ENCODE assay signal across 8 mouse cellular contexts in the genomic region with DNA sequence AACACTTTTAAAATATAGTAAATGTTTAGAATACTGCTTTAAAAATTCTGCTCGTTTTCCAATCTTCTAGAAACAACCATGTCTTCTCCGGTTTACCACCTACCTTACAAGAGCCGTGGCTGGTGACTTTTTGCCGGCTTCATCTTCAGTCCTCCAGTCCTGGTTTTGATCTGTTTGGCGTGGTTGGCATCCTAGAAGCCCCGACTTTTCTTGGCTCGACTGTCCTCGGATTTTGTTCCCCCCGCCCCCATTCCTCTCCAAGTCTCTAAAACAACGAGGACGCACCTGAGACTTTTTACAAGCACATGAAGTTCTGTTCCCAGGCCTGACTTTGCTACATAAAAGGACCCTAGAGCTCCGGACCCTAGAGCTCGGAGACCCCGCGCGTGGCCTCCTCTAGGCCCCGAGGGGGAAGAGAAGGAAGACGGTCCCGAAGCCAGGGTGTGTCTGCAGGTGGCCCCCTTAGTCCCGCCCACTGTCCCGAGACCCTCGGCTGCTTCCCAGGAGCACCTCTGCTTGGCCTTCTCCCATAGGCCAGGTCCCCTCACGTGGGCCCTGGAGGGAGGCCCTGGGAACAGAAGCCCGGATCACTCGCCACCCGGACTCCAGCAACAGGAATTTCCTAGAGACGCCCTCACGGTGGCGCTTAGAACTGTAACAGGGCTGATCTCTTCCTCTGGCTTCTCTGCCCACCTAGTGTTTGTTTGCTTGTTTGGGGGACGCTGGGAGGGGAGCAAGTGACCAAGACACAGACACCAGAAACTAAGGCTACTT.
DNase-seq lines count a peak whose midpoint lies in the region; ATAC-seq and TF ChIP-seq lines count a peak whose summit lies in the region.

No protein-coding gene starts in this region.

- TF ChIP-seq CTCF in heart, adult 2 months (IDR thresholded peaks at IDR 0.05), result peak; percentile 65
- peak; percentile 33 for TF ChIP-seq CTCF in kidney, adult 2 months (conservative IDR thresholded peaks at IDR 0.05; ENCODE audit: insufficient read depth, insufficient read length, low read depth, low read length)

- H3K4me2 ChIP-seq in embryonic facial prominence, embryonic 13.5 days, result peak overlapping the region; percentile 58
- peak overlapping the region; percentile 54 for H3K4me2 ChIP-seq in limb, embryonic 12.5 days
- peak overlapping the region; percentile 58 for H3K4me2 ChIP-seq in midbrain, embryonic 13.5 days (replicated peaks)

- ATAC-seq in embryonic facial prominence, embryonic 13.5 days (ENCODE audit: insufficient number of reproducible peaks, insufficient read depth, low FRiP score, low TSS enrichment, low read depth), result peak; percentile 97
- peak; percentile 95 for ATAC-seq in limb, embryonic 12.5 days (ENCODE audit: insufficient number of reproducible peaks, insufficient read depth, low FRiP score, low TSS enrichment, low read depth)
- ATAC-seq in midbrain, embryonic 13.5 days, result peak; percentile 99

- TF ChIP-seq POLR2A in heart, adult 2 months (IDR thresholded peaks at IDR 0.05; ENCODE audit: insufficient read depth, low read depth, low read length), result peak; percentile 66
- no peak for TF ChIP-seq POLR2A in kidney, adult 2 months (IDR thresholded peaks at IDR 0.05; ENCODE audit: low read depth, low read length)

- H3K27me3 ChIP-seq in embryonic facial prominence, embryonic 13.5 days, result no peaks in the 10 kb centered on the region; the same call in 1 of the 2 replicates
- H3K27me3 ChIP-seq in heart, adult 2 months (ENCODE audit: control insufficient read depth, insufficient read depth, low read length), result no peaks in the 10 kb centered on the region
- no peaks in the 10 kb centered on the region; the same call in 1 of the 2 replicates for H3K27me3 ChIP-seq in kidney, adult 2 months (replicated peaks; ENCODE audit: control insufficient read depth, insufficient read depth, low read length)
- no peaks in the 10 kb centered on the region; the same call in 1 of the 2 replicates for H3K27me3 ChIP-seq in limb, embryonic 12.5 days
- H3K27me3 ChIP-seq in midbrain, embryonic 13.5 days, result no peaks in the 10 kb centered on the region

- no peaks in the 10 kb centered on the region for H3K79me2 ChIP-seq in heart, adult 2 months (replicated peaks; ENCODE audit: control insufficient read depth, insufficient read depth, low read length)

- no peaks in the 10 kb centered on the region for H3K9me3 ChIP-seq in embryonic facial prominence, embryonic 13.5 days
- no peaks in the 10 kb centered on the region for H3K9me3 ChIP-seq in limb, embryonic 12.5 days
- no peaks in the 10 kb centered on the region for H3K9me3 ChIP-seq in midbrain, embryonic 13.5 days

- intact Hi-C loops in heart, adult 2 months (cut with DNase I), result loop anchor here (2.0 kb wide), 1 partner anchor 384 kb away; a partner anchor contains a TSS

- 19% methylated on average over 30 of the region's 30 CpGs for WGBS in embryonic facial prominence, embryonic 13.5 days
- WGBS in heart, adult 2 months, result 15% methylated on average over 30 of the region's 30 CpGs
- WGBS in kidney, adult 2 months, result under 1% methylated on average over 29 of the region's 30 CpGs
- WGBS in limb, embryonic 12.5 days, result 17% methylated on average over 29 of the region's 30 CpGs
- WGBS in midbrain, embryonic 13.5 days, result 22% methylated on average over 30 of the region's 30 CpGs

- peak overlapping the region; percentile 64 for H3K9ac ChIP-seq in embryonic facial prominence, embryonic 13.5 days
- peak overlapping the region; percentile 69 for H3K9ac ChIP-seq in heart, adult 2 months (ENCODE audit: low read depth, low read length)
- peak overlapping the region; percentile 48 for H3K9ac ChIP-seq in limb, embryonic 12.5 days (replicated peaks)
- peak overlapping the region; percentile 48 for H3K9ac ChIP-seq in midbrain, embryonic 13.5 days (replicated peaks)

- no peaks in the 10 kb centered on the region for H3K4me1 ChIP-seq in embryonic facial prominence, embryonic 13.5 days
- H3K4me1 ChIP-seq in heart, adult 2 months (ENCODE audit: control insufficient read depth, insufficient read depth, low read length), result no peaks in the 10 kb centered on the region; the same call in none of the 2 replicates
- no peaks in the 10 kb centered on the region; the same call in 1 of the 2 replicates for H3K4me1 ChIP-seq in kidney, adult 2 months (ENCODE audit: control insufficient read depth, insufficient read depth, low read length)
- H3K4me1 ChIP-seq in limb, embryonic 12.5 days (replicated peaks), result 0 out of 2 replicates have a peak, but pooled peaks cover 4% of the 10 kb centered on the region
- no peaks in the 10 kb centered on the region for H3K4me1 ChIP-seq in midbrain, embryonic 13.5 days (replicated peaks)

- H3K36me3 ChIP-seq in embryonic facial prominence, embryonic 13.5 days, result no peaks in the 10 kb centered on the region; the same call in 1 of the 2 replicates
- no peaks in the 10 kb centered on the region for H3K36me3 ChIP-seq in heart, adult 2 months (ENCODE audit: control insufficient read depth, insufficient read depth, low read length)
- no peaks in the 10 kb centered on the region for H3K36me3 ChIP-seq in kidney, adult 2 months (ENCODE audit: control insufficient read depth, insufficient read depth, low read length)
- peaks cover 3% of the 10 kb centered on the region; the same call in 1 of the 2 replicates for H3K36me3 ChIP-seq in limb, embryonic 12.5 days
- no peaks in the 10 kb centered on the region for H3K36me3 ChIP-seq in midbrain, embryonic 13.5 days

- peak overlapping the region; percentile 53 for H3K4me3 ChIP-seq in embryonic facial prominence, embryonic 13.5 days
- peak overlapping the region; percentile 55 for H3K4me3 ChIP-seq in heart, adult 2 months
- H3K4me3 ChIP-seq in kidney, adult 2 months (ENCODE audit: insufficient read depth, low read depth, low read length), result peak overlapping the region; percentile 97
- H3K4me3 ChIP-seq in limb, embryonic 12.5 days (replicated peaks), result peak overlapping the region; percentile 51
- peak overlapping the region; percentile 51 for H3K4me3 ChIP-seq in midbrain, embryonic 13.5 days (replicated peaks)

- H3K27ac ChIP-seq in embryonic facial prominence, embryonic 13.5 days, result 0 out of 2 replicates have a peak overlapping the region, but pooled peaks have one; percentile 22
- H3K27ac ChIP-seq in heart, adult 2 months, result peak overlapping the region; percentile 70
- H3K27ac ChIP-seq in kidney, adult 2 months (ENCODE audit: insufficient read depth, low read depth, low read length), result peak overlapping the region; percentile 91
- peak overlapping the region; percentile 66 for H3K27ac ChIP-seq in limb, embryonic 12.5 days
- H3K27ac ChIP-seq in midbrain, embryonic 13.5 days, result no peak overlapping the region

- no peak for TF ChIP-seq EP300 in heart, adult 2 months (IDR thresholded peaks at IDR 0.05; ENCODE audit: insufficient read depth, low read depth, low read length)

- DNase-seq in A20 (ENCODE audit: low read depth, low spot score), result peak; percentile 86
- DNase-seq in adrenal gland, postnatal 36 days, result peak; percentile 86 to 89
- peak; percentile 83 to 88 for DNase-seq in heart, adult 2 months
- peak; percentile 91 for DNase-seq in kidney, adult 2 months
- DNase-seq in spleen, postnatal 4 days (ENCODE audit: low spot score in 2 of 2), result peak; percentile 39 to 69
